21 mouse cellular contexts compared by ENCODE assay signal in the genomic region with DNA sequence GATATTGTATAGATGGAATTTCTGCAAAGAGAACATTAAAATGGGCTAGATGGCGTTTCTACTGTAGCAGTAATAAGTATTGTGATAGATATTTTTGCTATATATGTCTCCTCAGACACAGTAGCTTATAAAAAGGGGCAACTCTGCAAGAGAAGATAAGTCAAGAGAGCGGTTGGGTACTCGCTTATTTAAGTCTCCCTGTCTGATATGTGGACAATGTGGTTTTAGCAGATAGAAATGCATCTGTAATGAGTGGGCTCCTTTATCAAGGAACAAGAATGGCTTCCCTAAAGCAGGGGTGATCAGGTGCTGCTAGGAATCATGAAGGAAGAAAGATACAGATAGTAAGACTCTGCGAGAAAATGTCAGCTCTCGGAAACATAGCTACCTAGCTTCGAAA. TPM values are rescaled to one million over a fixed set of nuclear protein-coding genes. Genes with fewer than 3 reads are reported as not detected.
"Had no signal": no experiment of that assay in that cellular context is flagged by ENCODE, and none has a peak within 500 bp of the region (broad histone marks: within the 10 kb centered on the region; RNA-seq: fewer than 3 reads in every experiment).

No protein-coding gene starts in this region.

- DNase-seq: kidney, adult 18-20 months; kidney, postnatal 14 days; left cerebral cortex, postnatal 4 days; lung, adult 18-20 months; lung, postnatal 36 days; right cerebral cortex, postnatal 25 days; thymus, postnatal 36 days had no signal

- ATAC-seq: lung, postnatal 0 days had no signal

- H3K36me3 ChIP-seq: kidney, embryonic 15.5 days; limb, embryonic 13.5 days; midbrain, embryonic 12.5 days had no signal

- H3K27me3 ChIP-seq: kidney, embryonic 15.5 days; limb, embryonic 13.5 days; midbrain, embryonic 12.5 days had no signal

- H3K4me3 ChIP-seq: kidney, embryonic 15.5 days; limb, embryonic 13.5 days; midbrain, embryonic 12.5 days had no signal

- H3K27ac ChIP-seq: kidney, embryonic 15.5 days; limb, embryonic 13.5 days; midbrain, embryonic 12.5 days had no signal

- H3K4me2 ChIP-seq: kidney, embryonic 15.5 days; limb, embryonic 13.5 days; midbrain, embryonic 12.5 days had no signal

- H3K9ac ChIP-seq: kidney, embryonic 15.5 days; limb, embryonic 13.5 days; midbrain, embryonic 12.5 days had no signal

- H3K4me1 ChIP-seq: kidney, embryonic 15.5 days; midbrain, embryonic 12.5 days had no signal

- H3K9me3 ChIP-seq: kidney, embryonic 15.5 days; limb, embryonic 13.5 days; midbrain, embryonic 12.5 days had no signal

RNA-seq across cellular contexts. Expression of gene Cyct, which starts 39.9 kb away (rescaled TPM):
- total RNA-seq: layer of hippocampus, adult 8-10 months; layer of hippocampus, postnatal 14 days; left cerebral cortex, adult 18-20 months; left cerebral cortex, postnatal 10 days; left cerebral cortex, postnatal 4 days; megakaryocyte, adult 5-6 weeks; midbrain, postnatal 0 days had no signal
- polyA plus RNA-seq: kidney, embryonic 15.5 days; large intestine, adult 2 months; limb, embryonic 13.5 days; lung, postnatal 0 days; midbrain, embryonic 12.5 days; neural tube, embryonic 14.5 days; stomach, embryonic 16.5 days; thymus, postnatal 0 days had no signal
